In the genomic region with DNA sequence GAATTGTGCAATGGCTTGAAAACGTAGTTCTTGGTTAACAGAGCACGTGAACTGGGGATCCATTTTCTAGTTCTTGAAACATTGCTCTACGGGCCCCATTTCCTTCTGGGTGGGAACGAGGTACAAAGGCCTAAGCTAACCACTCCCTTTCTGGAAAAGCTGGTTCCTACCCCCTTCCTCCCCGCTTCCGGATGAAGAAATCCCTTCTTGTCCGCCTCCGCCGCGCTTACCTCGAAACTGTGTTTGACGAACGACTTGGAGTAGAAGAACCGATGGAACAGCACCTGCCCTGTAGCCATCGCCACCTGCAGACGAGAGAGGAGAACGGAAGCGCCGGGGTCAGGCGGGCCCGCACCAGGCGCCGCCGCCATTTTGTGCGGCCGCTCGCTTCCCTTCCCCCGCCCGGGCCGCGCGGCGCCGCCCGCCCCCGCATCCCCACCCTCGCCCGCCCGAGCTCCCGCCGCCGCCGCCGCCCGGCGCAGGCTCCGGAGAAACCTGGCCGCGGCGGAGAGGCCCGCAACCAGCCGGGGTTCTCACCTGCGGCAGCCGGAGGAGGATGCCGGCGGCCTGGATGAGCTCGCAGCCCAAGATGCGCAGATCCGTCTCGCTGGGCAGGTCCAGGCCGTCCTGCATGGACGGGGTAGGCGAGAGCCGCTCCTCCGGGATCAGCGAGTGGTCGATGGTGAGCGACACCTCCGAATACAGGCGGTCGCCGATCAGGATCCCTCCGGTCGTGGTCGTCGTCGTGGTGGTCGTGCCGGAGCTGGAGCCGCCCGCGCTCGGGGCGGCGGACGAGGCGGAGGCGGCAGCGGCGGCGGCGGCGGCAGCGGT, we compare ENCODE assay signal across 8 mouse cellular contexts. TPM values are rescaled to one million over a fixed set of nuclear protein-coding genes. Genes with fewer than 3 reads are reported as not detected.
DNase-seq lines count a peak whose midpoint lies in the region; ATAC-seq lines count a peak whose summit lies in the region.

No protein-coding gene starts in this region.

- H3K36me3 ChIP-seq in hindbrain, embryonic 13.5 days: peaks cover 21% of the 10 kb centered on the region
- peaks cover 21% of the 10 kb centered on the region; the same call in 1 of the 2 replicates for H3K36me3 ChIP-seq in macrophage (ENCODE audit: inconsistent target)

- peak overlapping the region; percentile 100 for H3K9ac ChIP-seq in hindbrain, embryonic 13.5 days

- WGBS in hindbrain, embryonic 13.5 days: under 1% methylated on average over 67 of the region's 94 CpGs
- WGBS in macrophage (ENCODE audit: missing documents): under 1% methylated on average over 80 of the region's 94 CpGs

- peaks cover 54% of the 10 kb centered on the region for H3K79me2 ChIP-seq in macrophage (ENCODE audit: inconsistent target)

- peaks cover 41% of the 10 kb centered on the region for H3K4me1 ChIP-seq in hindbrain, embryonic 13.5 days (replicated peaks)

- H3K4me2 ChIP-seq in hindbrain, embryonic 13.5 days: peak overlapping the region; percentile 75

- DNase-seq in R1 (ENCODE audit: low read depth, low spot score): peak; percentile 80
- DNase-seq in cerebellum, postnatal 10 days: peak; percentile 84 to 85
- peak; percentile 15 to 31 for DNase-seq in frontal cortex, postnatal 25 days (ENCODE audit: low spot score in 2 of 2)
- peak; percentile 25 to 40 for DNase-seq in layer of hippocampus, postnatal 36 days
- peak; percentile 42 to 43 for DNase-seq in right cerebral cortex, adult 2 months (ENCODE audit: low spot score in 2 of 2)
- peak; percentile 54 for DNase-seq in urinary bladder, postnatal 25 days (ENCODE audit: low spot score)

- ATAC-seq in hindbrain, embryonic 13.5 days (ENCODE audit: low FRiP score): peak; percentile 86

- H3K4me3 ChIP-seq in hindbrain, embryonic 13.5 days: peak overlapping the region; percentile 99
- peak overlapping the region; percentile 71 for H3K4me3 ChIP-seq in macrophage (ENCODE audit: inconsistent target)

- H3K27ac ChIP-seq in hindbrain, embryonic 13.5 days: peak overlapping the region; percentile 100
- H3K27ac ChIP-seq in macrophage: peak overlapping the region; percentile 80

- no peaks in the 10 kb centered on the region for H3K27me3 ChIP-seq in hindbrain, embryonic 13.5 days

- no peaks in the 10 kb centered on the region for H3K9me3 ChIP-seq in hindbrain, embryonic 13.5 days

RNA-seq across cellular contexts. Expression of a gene that starts 0.6 kb away (rescaled TPM):
- 80.1 and 80.9 TPM in 2 replicates for polyA plus RNA-seq in hindbrain, embryonic 13.5 days (2015; fragmentation: Nextera tagmentation; extraction: Ambion mirVana)
- total RNA-seq in layer of hippocampus, postnatal 36 days (2021): 10 to 100 TPM; 60.4 to 67.2 TPM
- total RNA-seq in macrophage (2018; cell fraction: chromatin; rRNA removed): 1,000 to 10,000 TPM in 21 of 26 experiments, 100 to 1,000 TPM in 5; 862 to 4,016 (median 1,637) TPM
- 100 to 1,000 TPM in 3 of 26 experiments, 10 to 100 TPM in 23; 25.5 to 128 (median 65.5) TPM for total RNA-seq in macrophage (2018; cell fraction: cytosol; rRNA removed)
- 1,000 to 10,000 TPM in 12 of 26 experiments, 100 to 1,000 TPM in 14; 362 to 2,858 (median 990) TPM for total RNA-seq in macrophage (2018; cell fraction: nucleus; rRNA removed)
- 45.8 to 98.1 TPM (median 64.9 TPM) in 3 replicates for polyA plus RNA-seq in macrophage (2018)

Comparison
In these comparisons a context has a peak if more than half of its experiments do, and no peak if none do; other contexts are left out.
1. Peak in every context shown above with its lines: DNase-seq, ATAC-seq, H3K4me3 ChIP-seq and H3K27ac ChIP-seq.
2. DNase-seq: peak in every context shown above with its lines; median percentile 84 in cerebellum, postnatal 10 days; 80 in R1; 54 in urinary bladder, postnatal 25 days; 42 in right cerebral cortex, adult 2 months; 32 in layer of hippocampus, postnatal 36 days; 23 in frontal cortex, postnatal 25 days.